Mouse (Mus musculus): ENCODE measurements around the gene Zfp711. TPM values are rescaled to one million over a fixed set of nuclear protein-coding genes. Genes with fewer than 3 reads are reported as not detected.

The Zfp711 gene
- 10 to 100 TPM; 11.0 to 11.2 TPM for total RNA-seq (2021)

DNA sequence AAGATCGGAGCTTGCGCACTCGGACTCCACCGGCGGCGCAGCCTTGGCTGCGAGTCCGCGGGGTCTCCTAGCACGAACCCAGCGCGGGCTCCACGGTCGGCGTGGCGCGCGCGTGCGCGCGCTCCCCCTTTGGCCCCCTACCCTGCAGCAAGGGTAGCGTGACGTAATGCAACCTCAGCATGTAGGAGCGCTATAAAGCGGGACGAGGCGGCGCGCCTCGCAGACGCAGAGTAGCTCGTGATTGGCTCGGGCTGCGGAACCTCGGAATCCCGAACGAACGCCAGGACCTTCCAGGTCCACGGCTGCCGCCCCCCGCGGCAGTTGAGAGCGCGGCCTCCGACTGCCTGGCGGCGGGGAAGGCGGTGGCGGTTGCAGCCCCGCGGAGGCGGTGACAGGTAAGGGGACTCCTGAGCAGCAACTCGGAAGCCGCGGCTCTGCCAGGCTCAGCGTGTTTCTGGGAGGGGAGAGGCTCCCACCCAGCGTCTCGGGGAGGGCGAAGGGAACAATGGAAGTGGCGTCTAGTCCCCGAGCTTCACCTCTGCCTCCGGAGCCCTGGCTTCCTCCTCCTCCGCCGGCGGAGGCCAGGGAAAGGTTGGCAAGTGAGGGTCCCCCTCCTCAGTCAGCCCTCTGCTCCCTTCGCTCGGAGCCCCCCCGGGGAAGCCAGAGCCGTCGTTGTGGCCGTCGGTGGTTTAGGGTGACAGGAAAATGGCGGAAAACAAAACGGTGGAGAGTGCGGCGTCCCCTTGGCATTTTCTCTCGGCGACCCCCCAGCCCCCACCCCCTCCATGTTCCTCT lies at the start of gene Zfp711:
Zfp711 (plus strand) TSS at position 16 of the 795 bp plus-strand sequence.
- peak; percentile 72 to 80 for DNase-seq (ENCODE audit: low spot score in 2 of 2)
- intact Hi-C loops (cut with DNase I): no loop called here

DNA sequence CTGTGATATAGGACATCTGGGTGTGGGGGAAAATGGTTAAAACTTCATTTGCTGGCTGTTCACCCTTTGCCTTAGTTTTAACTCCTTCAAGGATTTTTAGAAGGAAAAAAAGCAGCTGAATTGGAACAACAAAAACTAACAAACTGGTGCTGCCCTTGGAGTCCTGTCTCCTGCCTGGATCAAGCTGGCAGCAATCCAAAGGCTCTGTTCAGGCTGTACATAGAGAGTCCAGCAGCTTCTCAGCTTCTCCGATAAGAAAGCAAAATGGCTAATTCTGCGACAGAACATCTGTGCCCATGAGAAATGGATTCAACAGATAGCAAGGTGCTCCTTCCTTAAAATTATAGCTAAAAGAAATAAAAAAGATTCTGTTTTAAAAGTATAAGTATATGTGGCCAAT lies 32.6 kb upstream of the Zfp711 start:
- intact Hi-C loops (cut with DNase I): no loop called here
- DNase-seq (ENCODE audit: low spot score in 2 of 2): no peak

DNA sequence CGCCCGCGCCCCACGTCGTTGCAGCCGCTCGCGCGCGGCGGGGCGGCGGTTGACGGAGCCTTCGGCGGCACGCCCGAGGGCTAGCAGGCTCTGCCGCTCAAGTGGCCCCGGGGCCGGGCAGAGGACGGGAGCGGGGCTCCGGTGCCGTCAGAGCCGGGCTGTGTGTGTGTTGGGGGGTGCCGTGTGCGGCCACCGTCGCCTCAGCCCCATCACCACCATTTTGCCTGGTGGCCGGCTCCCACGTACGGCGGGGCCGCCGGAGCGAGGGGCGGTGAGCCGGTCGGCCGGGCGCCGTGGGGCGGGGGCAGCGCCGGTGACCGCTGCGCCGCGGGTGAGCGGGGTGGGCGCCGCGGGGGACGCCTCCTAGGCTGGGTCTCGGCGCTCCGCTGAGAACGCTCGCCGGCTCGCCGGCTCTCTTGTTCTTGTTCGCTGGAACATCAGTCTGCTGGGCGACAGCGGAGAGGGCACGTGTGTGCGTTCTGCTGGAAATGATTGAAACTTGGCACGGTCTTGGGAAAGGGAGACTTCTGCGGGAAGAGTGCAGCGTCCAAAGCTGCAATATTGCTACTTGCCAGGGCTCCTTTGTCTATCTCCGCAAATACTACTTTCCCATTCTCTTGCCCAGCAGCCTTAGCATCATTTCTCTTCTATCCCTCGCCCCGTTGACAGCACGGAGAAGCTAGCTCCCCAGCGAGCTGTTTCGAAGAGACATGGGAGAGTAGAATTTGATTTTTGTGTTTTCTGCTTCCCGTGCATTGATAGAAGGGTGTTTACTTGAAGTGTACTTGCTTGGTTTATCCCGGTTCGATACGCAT lies 1.2 kb downstream of the Zfp711 start:
- DNase-seq (ENCODE audit: low spot score in 2 of 2): peak; percentile 23 to 26
- intact Hi-C loops (cut with DNase I): no loop called here

DNA sequence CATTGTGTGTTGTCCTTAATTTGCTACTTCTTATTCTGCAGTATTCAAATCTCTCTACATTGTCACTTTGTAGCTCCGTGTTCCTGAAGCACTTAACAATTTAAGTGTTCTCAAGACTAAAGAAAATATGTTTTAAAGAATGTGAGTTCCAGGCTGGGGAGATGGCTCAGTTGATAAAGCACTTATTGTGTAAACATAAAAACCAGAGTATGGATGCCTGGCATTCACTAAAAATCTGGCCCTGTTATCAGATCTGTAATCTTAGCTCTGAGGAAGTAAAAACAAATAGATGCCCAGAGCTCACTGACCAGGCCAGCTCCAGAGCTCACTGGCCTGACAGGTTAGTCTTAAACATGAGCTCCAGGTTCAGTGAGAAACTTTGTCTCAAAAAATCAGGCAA lies 75.2 kb downstream of the Zfp711 start:
- DNase-seq (ENCODE audit: low spot score in 2 of 2): no peak
- intact Hi-C loops (cut with DNase I): no loop called here

DNA sequence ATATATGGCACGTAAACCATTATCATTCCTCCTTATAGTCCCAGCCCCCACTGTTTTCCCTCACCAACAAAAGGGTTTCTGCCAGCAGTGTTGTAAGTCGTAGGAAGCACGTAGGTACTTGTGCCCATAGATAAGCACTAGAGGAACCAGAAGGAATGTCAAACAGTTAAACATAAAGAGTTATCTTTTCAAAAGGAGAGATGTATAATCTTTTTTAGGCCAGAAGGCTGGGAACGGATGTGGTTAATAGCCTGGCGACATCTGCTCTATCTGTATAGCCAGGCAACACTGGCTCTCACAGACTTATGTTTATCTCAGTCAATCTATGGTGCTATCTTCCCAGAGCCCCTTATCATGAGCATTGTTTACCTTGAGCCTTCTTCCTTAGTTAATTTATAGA lies 80.3 kb downstream of the Zfp711 start:
- intact Hi-C loops (cut with DNase I): no loop called here
- DNase-seq (ENCODE audit: low spot score in 2 of 2): no peak

Other genes with a start within 250 kb of the Zfp711 start
- not detected for gene Satl1, start 193.7 kb upstream of the Zfp711 start, total RNA-seq (2021)
- not detected for gene 2010106E10Rik, start 105.3 kb upstream of the Zfp711 start, total RNA-seq (2021)
- not detected for gene Pof1b, start 98.1 kb downstream of the Zfp711 start, total RNA-seq (2021)